Mouse (Mus musculus) spleen, postnatal 36 days (tissue): ENCODE data around the gene Lrrc1.

Source experiments
- DNase-seq, 2 experiments: peaks; one replicate each; pipeline ENCODE4 v3.0.0; 2022; ENCODE audit warnings: low spot score in 2 of 2, mixed read lengths in 1 of 2

Gene Lrrc1

DNA sequence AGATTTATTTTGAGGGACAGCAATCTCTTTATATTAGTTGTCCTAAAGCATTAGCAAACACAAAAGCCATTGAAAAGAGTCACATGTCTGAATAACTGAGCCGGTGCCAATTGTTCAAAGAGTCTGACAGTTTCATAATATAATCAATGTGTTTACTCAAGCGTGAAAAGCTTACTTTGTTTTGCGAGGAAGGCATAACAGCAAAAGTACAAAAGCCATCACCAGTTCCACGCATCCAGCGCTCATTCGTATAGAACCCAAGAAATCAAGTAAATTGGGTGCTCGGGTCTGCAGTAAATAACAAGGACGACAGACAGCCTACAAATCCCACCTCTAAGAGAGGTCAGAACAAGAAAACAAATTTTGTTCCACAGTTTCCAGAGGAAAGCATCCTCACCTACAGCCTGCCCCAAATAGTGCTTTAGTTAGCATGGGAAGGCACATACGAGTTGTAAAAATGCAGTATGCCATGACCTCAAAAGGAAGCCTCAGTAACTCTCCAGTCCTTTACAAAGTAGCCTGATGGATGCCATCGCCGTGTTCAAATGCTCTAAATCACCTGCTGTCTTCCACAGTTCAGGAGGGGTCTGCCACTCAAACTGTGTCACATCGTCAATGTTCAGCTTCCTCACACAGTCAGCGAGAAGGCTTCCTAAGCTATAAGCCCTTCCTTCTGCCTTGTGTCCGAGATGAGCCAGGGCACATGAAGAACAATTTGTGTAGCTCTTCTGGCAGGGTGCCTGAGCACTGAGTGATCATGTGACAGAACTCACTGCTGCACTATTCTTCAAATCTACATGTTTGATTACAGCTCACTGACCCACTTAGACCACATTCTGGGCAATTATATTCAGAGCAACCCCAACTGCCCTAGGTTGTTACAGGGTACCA, 41.9 kb downstream of the Lrrc1 start:
- no peak for DNase-seq

DNA sequence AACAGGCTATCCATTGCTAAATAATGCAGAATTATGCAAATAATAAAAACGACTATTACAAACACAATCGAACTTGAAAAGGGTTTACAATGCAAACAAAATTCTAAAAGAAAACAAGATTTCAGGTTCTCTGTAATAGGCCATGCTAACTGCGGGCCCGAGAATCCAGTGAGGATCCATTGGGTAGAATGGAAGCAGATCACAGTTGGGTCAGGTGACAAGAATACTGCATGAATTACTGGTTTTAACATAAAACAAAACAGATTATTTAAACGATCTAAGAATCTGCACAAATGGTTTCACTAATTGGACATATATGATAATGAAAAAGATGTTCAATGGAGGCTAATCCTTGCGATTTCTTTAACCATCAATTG, 42.5 kb downstream of the Lrrc1 start:
- DNase-seq = no peak

DNA sequence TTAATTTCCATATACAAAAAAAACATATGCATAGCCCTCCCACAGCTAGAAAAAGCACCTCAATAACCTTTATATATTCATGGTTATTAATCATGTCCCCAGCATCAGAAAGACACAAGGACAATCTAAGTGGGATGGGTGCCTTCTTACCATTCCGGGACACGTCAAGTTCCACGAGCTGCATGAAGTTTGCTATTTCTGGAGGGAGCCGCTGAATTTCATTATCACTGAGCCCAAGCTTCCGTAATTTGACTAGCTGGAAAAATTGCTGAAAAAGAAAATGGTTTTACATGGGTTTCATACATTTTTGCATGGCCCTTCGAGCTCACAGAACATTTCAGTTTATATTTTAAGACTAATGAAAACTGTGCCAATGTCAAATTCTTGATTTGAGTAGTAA, 45.6 kb downstream of the Lrrc1 start:
- DNase-seq = no peak

DNA sequence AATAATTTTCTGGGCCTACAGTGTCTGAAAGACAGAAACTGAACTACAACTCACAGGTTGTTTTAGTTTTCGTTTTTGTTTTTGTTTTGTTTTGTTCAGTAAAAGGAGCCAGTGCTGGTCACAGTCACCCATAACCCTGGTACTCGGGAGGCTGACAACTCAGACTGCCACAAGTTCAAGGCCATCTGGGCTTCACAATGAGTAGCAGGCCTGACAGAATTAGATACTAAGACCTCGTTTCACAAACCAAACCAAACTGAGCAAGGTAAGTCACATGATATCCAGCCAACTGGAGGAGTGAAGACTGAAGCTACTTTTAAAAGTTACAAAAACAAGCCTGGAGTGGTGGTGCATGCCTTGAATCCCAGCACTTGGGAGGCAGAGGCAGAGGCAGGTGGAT, 46.3 kb downstream of the Lrrc1 start:
- no peak for DNase-seq

DNA sequence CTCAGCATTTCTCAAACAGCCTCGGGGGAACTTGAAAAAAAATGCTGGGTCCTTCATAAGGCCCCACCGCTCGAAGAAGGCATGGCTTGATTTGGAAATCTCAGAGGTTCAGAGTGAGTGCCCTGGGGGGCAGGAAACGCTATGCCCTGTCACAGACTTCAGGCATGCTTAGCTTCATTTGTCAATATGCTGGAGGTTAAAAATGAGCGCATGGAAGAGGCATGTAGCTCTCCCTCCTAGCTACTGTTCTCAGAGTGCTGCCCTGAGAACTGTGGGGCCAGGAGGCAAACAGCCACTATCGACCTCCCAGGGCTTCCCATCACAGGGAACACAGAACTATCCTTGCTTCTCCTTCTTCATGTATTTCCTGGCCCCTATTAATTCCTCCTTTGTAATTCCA, 47.5 kb downstream of the Lrrc1 start:
- DNase-seq = no peak

DNA sequence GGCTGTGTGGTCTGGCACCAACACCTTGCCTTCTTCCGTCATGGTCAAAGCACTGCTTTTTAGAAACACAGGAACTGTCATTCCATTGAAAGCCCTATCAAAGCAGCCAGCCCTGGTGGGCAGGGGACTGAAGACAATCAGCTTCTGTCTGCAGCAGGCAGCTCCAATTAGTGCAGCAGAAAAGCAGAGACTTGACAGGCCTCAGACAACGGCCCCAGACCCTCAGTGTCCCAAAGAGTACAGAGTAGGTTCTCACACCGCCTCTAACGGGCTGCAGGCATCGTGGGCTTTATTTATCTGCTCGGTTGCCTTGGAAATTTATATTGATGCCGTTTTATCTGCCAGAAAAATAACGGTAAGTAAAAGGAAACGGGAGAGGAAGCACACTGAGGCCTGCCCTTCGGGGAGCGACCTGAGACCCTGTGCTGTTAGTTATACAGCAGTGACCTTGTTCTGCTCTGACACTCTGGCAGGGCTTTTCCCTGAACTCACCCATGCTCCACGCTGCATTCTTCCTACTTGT, 48.1 kb downstream of the Lrrc1 start:
- DNase-seq = no peak

DNA sequence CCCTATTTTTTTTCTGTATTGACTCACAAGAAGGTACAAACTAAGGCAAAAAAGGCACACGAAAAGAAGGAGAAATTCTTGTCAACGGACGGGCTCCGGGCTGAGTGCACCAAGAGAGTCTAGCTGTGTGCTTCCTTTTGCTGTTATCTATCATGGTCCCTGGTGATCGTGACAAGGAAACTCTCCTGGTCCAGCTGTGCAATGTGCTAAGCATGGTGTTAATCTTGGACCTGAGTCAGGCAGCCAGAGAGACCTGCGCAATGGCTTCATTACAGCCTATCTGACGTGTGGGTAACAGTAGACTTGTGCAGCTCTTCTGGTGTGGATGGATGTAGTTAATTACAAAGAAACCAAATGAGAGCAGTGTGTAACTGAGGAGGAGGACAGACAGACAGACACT, 50.4 kb downstream of the Lrrc1 start:
- no peak for DNase-seq

DNA sequence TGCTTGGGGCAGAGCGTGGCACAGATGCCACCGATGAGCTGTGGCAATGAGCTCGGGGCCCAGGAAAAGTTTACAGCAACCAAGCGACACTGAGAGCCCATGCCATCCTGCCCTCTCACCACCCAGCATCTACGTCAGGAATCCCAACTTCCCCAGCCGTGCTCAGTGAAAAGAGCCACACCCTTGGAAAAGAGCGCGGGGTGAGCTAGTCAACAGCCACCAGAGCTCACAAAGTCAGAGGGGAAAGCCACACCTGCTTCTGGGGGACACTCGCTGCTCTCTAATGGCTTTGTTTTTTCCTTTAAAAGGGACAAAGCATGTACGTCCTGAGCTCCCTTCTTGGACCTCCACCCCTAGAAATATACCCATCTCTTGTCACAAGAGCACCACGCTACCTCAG, 56.1 kb downstream of the Lrrc1 start:
- no peak for DNase-seq

DNA sequence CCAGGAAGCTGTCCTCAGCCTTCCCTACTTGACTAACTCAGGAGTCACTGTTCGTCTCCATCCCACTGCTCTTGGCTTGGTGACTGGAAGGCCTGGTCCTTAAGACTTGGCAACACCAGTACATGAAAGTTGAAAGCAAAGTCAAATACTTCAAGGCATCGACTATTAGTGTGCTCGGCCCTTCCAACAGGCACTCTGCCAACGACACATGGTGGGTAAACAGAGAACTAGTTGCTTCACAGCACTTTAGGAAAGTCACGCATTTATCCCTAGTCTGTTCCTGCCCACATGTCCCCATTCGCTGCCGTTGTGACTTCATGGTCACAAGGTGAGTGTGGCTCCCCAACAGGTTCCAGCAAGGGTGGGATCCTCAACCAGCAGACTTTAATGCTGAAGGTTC, 57.2 kb downstream of the Lrrc1 start:
- DNase-seq = no peak

DNA sequence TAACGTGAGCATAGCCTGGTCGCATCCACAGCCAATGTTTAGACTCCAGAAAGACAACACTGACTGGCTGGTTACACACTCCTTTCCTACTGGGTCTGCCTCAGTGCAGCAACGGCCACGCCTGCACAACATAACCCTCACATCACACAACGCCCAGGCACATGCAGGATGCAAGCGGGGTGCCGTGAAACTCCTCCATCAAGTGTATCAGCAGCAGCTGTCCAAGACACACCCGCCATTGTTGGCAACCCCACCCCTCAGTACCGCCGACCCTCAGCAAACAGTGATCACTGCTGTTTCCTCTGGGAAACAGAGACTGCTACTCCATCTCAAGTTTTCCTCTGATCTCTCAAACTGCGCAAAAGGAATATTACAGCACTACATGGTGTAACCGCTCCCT, 58.8 kb downstream of the Lrrc1 start:
- no peak for DNase-seq

DNA sequence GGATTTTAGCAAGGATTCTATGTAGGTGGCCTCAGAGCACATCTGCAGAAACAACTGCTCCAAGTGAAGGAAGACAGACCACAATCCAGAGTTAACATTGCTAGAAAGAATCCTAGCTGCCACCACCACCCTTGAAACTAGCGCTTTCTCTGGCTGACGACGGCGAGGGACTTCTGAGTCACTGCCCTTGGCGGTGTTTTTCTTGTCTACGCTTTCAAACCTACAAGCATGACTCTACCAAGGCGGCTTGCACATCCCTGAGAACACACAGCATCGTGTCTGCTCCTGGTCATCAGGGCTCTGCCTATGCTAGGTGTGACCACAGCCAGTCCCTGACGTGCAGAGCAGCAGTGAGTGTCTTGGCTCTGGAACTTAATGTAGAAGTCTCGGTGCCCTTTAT, 59.9 kb downstream of the Lrrc1 start:
- no peak for DNase-seq

DNA sequence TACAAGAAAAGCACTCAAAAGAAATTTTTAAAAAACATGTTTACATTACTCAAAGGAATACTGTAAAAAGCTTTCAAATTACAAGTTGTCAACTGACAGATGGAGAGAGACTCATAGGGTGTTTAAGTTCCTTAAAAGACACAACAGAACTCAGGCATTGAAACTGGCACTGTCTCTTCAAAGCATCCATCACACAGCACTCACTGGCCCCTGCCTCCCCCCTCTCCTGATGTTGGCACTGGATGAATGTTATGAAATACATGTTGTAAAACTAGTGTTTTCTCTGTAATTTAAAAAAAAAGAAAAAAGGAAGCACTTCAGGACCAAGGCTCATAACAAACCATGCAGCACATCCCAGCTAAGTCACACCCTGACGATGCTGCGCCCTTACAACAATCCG, 61.1 kb downstream of the Lrrc1 start:
- DNase-seq = no peak

DNA sequence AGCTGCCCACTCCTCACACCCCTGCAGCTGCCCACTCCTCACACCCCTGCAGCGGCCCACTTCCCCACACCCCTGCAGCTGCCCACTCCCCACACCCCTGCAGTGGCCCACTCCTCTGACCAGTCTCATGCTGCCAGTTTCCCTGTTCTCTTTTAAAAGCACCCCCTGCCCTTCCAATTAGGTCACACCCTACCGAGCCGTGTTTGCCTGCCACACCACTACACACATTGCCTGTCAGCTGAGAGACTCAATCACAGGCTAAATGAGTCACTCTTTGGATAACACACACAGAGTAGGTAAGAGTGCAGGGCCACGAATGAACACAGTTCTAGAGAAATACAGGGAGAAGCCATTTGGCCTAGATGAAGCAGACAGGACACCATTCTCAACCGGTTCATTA, 62.4 kb downstream of the Lrrc1 start:
- no peak for DNase-seq

DNA sequence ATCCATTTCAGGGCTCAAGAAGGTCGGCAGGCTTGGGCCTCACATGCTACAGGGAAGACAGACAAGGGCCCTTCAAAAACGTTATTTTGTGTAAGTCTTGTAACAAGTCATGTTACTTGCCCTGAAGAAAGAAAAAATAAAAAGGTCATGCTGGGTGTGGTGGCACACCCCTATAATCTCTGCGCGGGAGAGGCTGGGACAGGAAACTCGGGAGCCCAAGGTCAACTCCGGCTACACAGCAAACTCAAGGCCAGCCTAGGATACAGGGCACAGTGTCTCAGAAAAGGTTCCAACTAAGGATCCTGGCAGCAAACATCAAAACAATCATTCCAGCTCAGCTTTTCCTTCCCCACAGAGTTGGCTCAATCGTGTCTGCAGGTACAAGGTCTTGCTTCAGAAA, 63.3 kb downstream of the Lrrc1 start:
- DNase-seq = no peak

DNA sequence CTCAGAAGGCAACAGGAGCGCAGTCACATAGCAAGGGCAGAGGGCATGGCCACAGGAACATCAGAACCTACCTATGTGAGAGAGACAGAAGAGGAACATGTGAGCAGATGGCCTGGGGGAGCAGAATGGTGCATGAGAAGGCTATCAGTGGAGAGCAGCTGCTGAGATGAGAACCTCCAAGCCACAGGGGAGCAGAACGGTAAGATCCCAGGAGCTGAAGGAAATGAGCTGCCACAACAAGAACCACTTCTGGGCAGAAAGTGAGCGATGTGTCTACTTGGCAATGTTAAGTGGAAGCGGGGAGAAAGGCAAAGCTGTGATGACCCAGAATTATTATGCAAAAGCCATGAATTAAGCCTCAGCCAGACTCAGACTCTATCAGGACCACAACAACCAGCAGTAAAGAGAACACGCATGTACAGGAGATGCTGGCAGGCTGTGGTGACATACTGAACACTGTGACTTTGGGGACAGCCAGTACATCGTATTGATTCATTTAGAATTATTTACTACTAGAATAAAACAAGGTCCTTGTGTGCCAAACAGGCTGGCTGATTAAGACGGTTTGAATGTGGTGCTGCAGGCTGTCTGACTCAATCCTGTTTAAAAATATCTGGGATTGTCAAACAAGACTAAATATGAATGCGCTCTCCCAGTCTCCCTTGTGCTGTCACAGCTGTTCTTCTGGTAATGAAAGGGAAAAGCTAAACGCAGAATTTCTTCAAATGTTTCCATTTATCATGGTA, 63.9 kb downstream of the Lrrc1 start:
- DNase-seq = no peak

DNA sequence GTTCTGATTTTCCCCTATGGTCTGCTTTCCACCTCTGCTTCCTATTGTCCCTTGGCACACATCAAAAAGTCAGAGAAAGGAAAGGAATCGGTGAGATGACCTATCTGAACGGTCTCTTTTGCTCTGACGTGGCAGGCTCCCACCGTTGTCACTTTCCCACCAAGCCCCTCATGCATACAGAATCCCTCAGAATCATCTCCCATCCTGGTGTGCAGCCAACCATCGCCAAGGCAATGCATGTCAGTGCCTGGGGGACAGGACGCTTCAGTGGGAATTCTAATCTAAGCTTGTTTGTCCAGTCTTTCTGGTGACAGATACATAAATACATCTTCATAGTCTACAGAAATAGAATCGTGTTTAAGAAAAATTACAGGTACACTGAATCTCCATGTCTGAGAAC, 64.7 kb downstream of the Lrrc1 start:
- no peak for DNase-seq

DNA sequence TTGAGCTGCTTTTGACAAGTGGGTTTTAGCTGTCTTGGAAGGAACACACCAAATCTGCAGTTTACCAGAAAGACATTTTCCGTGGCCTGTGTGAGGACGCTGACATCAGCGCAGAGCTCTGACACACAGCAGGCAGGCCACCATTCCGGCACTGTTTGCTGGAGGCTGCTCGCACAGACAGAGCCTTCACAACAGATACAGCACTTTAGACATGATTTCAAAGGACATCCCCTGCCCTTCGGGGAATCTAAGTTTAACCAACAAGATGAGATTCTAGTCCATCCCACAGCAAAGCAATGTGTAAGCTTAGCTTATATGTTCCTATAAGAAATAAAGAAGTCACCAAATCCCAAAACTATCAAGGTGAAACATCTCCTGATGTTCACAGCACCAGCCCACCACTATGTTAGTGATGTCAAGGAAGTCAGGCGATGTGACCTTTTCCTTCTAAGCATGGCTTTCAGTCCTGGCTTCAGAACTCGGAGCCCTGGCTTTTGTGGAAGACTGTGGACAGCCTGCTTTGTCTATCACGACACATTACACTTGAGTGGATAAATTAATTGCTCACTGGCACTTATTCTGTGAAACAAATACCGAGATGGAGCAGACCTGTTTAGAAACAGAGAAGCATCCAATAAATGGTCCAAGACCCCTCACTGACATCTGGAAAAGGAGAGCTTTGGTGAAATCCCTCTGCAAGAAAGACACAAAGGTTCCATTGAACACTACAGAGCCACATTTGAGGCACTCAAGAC, 66.3 kb downstream of the Lrrc1 start:
- no peak for DNase-seq

DNA sequence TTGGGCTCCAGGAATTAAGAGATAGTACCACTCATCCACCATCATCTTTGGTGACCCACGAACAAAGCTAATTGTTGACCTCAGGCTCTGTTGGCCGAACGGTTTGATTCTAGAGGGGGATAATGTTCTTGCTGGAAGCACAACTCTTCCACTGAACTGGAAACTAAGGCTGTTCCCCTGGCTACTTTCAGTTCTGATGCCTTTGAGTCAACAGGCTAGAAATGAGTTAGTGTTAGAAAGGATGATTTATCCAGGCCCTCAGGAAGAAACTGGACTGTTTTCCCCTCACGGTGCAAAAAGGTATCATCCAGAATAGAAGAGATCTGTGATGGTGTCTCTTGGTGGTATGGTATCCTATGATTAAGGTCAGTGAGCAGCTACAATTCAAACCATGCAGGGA, 70.1 kb downstream of the Lrrc1 start:
- DNase-seq = no peak

DNA sequence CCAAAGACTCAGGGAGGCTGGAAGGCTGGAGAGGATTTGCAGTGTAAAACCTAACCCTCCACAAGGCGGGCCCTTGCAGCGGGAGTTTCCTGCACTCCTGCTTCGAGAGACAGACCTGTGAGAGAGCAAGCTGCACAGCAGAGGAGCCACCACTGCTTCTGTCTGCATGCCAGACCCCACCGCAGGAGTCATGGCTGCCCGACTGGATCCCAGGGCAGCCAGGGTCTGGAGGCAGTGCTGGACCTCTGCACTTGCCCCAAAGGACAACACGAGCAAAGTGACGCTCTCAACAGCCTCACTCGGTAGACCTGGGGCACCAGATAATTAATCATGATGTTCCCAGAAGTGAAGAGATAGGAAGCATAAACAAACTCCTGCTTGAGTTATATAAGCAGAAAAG, 72.1 kb downstream of the Lrrc1 start:
- no peak for DNase-seq

DNA sequence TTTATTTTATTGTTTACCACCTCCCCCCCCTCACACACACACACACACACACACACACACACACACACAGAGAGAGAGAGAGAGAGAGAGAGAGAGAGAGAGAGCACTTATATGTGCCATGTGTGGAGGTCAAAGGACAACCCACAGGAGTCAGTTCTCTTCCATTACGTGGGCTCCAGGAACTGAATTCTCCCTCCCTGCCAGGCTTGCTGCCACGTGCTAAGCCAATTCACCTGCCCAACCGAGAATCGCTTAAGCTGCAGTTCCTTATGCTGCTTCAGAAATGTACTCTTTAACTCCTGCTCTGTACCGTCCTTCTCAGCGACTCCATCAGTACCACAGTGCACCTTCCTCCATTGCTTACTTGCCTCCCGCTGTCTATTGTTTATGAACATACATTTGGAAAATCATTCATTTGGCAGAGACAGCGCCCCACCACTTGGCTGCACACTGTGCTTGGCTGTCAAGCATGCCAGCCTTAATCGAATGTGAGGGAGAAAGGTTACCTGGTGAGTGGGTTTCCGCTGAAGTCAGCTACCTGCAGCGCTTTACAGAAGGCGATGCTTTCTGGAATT, 72.9 kb downstream of the Lrrc1 start:
- DNase-seq = no peak

DNA sequence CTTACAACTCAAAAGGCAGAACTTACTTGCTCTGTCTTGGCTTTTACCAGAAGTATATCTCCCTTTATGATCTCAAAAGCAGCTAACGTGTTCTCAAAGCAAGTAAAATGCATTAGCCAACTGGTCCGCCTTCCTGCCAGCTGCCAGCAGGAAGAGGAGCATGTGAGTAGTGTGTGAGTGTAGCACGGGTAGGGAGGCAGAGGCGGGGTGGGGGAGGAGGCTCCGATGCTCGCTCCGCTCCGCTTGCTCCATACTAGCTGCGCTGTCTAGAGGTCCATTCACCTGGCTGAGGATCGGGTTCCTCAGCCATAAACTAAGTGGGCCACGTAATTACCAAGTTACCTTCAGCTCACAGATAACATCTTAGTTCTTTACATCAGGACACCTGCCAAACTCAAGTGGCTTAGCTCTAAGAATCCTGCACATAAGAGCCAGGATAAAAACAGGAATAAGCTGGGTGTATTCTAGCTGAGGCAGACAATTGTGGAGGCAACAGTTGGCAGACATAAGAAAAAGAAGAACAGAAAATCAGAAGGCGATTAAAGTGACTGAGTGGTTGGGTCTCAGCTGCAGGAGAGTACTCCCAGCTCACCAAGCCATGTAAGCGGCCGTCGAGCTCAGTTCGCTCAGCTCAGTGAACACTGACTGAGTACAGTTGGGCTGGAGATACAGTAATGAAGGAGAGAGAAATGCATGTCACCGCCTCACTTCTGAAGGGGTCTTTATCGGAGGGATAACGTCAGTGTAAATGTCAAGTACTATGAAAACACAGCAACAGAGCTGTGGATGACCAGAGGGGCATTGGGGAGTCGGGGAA, 74.7 kb downstream of the Lrrc1 start:
- peak; percentile 10 to 16 for DNase-seq
